Mouse (Mus musculus) brain, adult 2 months (tissue): ENCODE measurements around the gene Dgkb.

ENCODE experiments used
- DNase-seq: peaks from one replicate; pipeline ENCODE4 v3.0.0; 2011; ENCODE audit warnings: low read depth, low spot score

Gene Dgkb

GRCm38 (mm10) chr12:37817426-37817825 is at the start of gene Dgkb:
Dgkb (plus strand) TSS chr12:37817726.
- no peak for DNase-seq

- peak; percentile 91 for DNase-seq
Observed at GRCm38 (mm10) chr12:37769844-37770243, 47.7 kb upstream of the Dgkb start.

- peak; percentile 80 for DNase-seq
Observed at GRCm38 (mm10) chr12:37773681-37774357, 43.7 kb upstream of the Dgkb start.

GRCm38 (mm10) chr12:37774591-37774990 is 42.9 kb upstream of the Dgkb start:
- DNase-seq, result no peak

GRCm38 (mm10) chr12:37796265-37796928 is 21.1 kb upstream of the Dgkb start:
- DNase-seq, result no peak

- DNase-seq, result peak; percentile 48
Observed at GRCm38 (mm10) chr12:37814122-37814521, 3.4 kb upstream of the Dgkb start.

- peak; percentile 53 for DNase-seq
Observed at GRCm38 (mm10) chr12:37821052-37821810, 3.7 kb downstream of the Dgkb start.

- peak; percentile 92 for DNase-seq
Observed at GRCm38 (mm10) chr12:37880042-37881017, 62.8 kb downstream of the Dgkb start.

GRCm38 (mm10) chr12:37881376-37881775 is 63.9 kb downstream of the Dgkb start:
- peak; percentile 44 for DNase-seq

GRCm38 (mm10) chr12:37882796-37883195 is 65.3 kb downstream of the Dgkb start:
- peak; percentile 21 for DNase-seq

GRCm38 (mm10) chr12:37883781-37884180 is 66.3 kb downstream of the Dgkb start:
- DNase-seq, result peak; percentile 21

- DNase-seq, result no peak
Observed at GRCm38 (mm10) chr12:37888591-37888990, 71.1 kb downstream of the Dgkb start.

- DNase-seq, result peak; percentile 89
Observed at GRCm38 (mm10) chr12:37889431-37889830, 71.9 kb downstream of the Dgkb start.

GRCm38 (mm10) chr12:37891336-37891735 is 73.8 kb downstream of the Dgkb start:
- DNase-seq, result peak; percentile 60

GRCm38 (mm10) chr12:37942163-37942562 is 124.6 kb downstream of the Dgkb start:
- DNase-seq, result no peak

- DNase-seq, result peak; percentile 52
Observed at GRCm38 (mm10) chr12:37956193-37956592, 138.7 kb downstream of the Dgkb start.

- DNase-seq, result peak; percentile 23
Observed at GRCm38 (mm10) chr12:37971482-37971881, 154.0 kb downstream of the Dgkb start.

- DNase-seq, result peak; percentile 85
Observed at GRCm38 (mm10) chr12:37978498-37979187, 161.1 kb downstream of the Dgkb start.

GRCm38 (mm10) chr12:37985352-37985751 is 167.8 kb downstream of the Dgkb start:
- no peak for DNase-seq

- peak; percentile 77 for DNase-seq
Observed at GRCm38 (mm10) chr12:37988066-37988591, 170.6 kb downstream of the Dgkb start.
